In the genomic region with DNA sequence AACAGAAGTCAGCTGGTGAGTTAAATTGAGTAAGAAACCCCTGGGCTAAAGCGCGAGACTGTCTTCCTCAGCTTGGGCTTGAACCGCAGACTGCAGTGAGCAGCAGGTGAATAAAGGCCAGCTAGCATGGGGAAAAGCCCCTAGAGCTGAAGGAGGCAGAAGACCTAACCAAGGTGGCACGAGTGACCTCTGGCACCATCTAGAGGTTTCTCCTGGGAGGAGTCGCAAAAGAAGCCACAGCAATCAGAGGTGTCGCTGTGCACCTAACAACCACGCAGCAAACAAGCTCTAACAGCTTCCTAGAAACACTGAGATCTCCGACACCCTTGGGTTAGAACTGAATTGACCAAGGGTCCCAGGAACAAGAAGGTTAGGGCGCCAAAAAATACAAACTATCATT, we compare ENCODE assay signal across 10 mouse cellular contexts.
DNase-seq lines count a peak whose midpoint lies in the region; ATAC-seq and TF ChIP-seq lines count a peak whose summit lies in the region.
"Had no signal": no experiment of that assay in that cellular context is flagged by ENCODE, and none has a peak within 500 bp of the region (broad histone marks: within the 10 kb centered on the region; RNA-seq: fewer than 3 reads in every experiment).

No protein-coding gene starts in this region.

- no peaks in the 10 kb centered on the region for H3K27me3 ChIP-seq in kidney, postnatal 0 days (ENCODE audit: insufficient read depth, low read length)
- H3K27me3 ChIP-seq: embryonic facial prominence, embryonic 13.5 days; limb, embryonic 15.5 days had no signal

- ATAC-seq in kidney, postnatal 0 days (replicated peaks; ENCODE audit: low FRiP score, low read depth), result no peak
- peak; percentile 73 to 86 for ATAC-seq in hematopoietic stem cell, adult 5-6 weeks (replicated peaks in 1 of 2; ENCODE audit: insufficient read depth in 1 of 2, low FRiP score in 2 of 2, low TSS enrichment in 1 of 2, low read depth in 1 of 2, poor library complexity in 2 of 2, severe bottlenecking in 2 of 2)

- peak; percentile 51 for DNase-seq in kidney, postnatal 0 days (ENCODE audit: low spot score)
- DNase-seq in kidney, adult 11 months, result no peak
- peak; percentile 32 for DNase-seq in NIH3T3 (ENCODE audit: low read depth)
- peak; percentile 42 for DNase-seq in lung, postnatal 10 days
- DNase-seq in right cerebral cortex, postnatal 4 days, result peak; percentile 53
- DNase-seq in ovary, postnatal 10 days (ENCODE audit: low spot score), result no peak

- TF ChIP-seq CTCF in kidney, postnatal 0 days (IDR thresholded peaks at IDR 0.05; ENCODE audit: low read depth), result peak; percentile 67
- TF ChIP-seq CTCF in cortical plate, adult 2 months (IDR thresholded peaks at IDR 0.05; ENCODE audit: extremely low read depth, insufficient read depth, low read length), result peak; percentile 63

- H3K4me2 ChIP-seq in kidney, postnatal 0 days (ENCODE audit: low read length), result no peak overlapping the region
- H3K4me2 ChIP-seq: embryonic facial prominence, embryonic 13.5 days; limb, embryonic 15.5 days had no signal

- TF ChIP-seq POLR2A in cortical plate, adult 2 months (IDR thresholded peaks at IDR 0.05; ENCODE audit: extremely low read depth, insufficient read depth, low read length), result no peak

- no peaks in the 10 kb centered on the region for H3K4me1 ChIP-seq in kidney, postnatal 0 days (replicated peaks; ENCODE audit: insufficient read depth, low read length)
- H3K4me1 ChIP-seq in cortical plate, adult 2 months (ENCODE audit: control insufficient read depth, insufficient read depth, low read length), result no peaks in the 10 kb centered on the region
- H3K4me1 ChIP-seq: embryonic facial prominence, embryonic 13.5 days; limb, embryonic 15.5 days had no signal

- no peak overlapping the region for H3K27ac ChIP-seq in kidney, postnatal 0 days
- no peak overlapping the region for H3K27ac ChIP-seq in cortical plate, adult 2 months (ENCODE audit: insufficient read depth, low read length)
- H3K27ac ChIP-seq: embryonic facial prominence, embryonic 13.5 days; limb, embryonic 15.5 days had no signal

- no peak overlapping the region for H3K9ac ChIP-seq in kidney, postnatal 0 days (ENCODE audit: low read depth, low read length)
- H3K9ac ChIP-seq: embryonic facial prominence, embryonic 13.5 days; limb, embryonic 15.5 days had no signal

- no peaks in the 10 kb centered on the region for H3K36me3 ChIP-seq in kidney, postnatal 0 days (ENCODE audit: insufficient read depth, low read length)
- H3K36me3 ChIP-seq: embryonic facial prominence, embryonic 13.5 days; limb, embryonic 15.5 days had no signal

- no peak overlapping the region for H3K4me3 ChIP-seq in kidney, postnatal 0 days (replicated peaks; ENCODE audit: low read depth, low read length)
- H3K4me3 ChIP-seq in cortical plate, adult 2 months (ENCODE audit: insufficient read depth, low read length), result no peak overlapping the region
- H3K4me3 ChIP-seq: embryonic facial prominence, embryonic 13.5 days; limb, embryonic 15.5 days had no signal

- WGBS in kidney, postnatal 0 days, result 36% methylated on average over 9 of the region's 9 CpGs

- H3K9me3 ChIP-seq in kidney, postnatal 0 days (replicated peaks; ENCODE audit: low read length), result no peaks in the 10 kb centered on the region
- H3K9me3 ChIP-seq: embryonic facial prominence, embryonic 13.5 days; limb, embryonic 15.5 days had no signal

Comparison
In these comparisons a context has a peak if more than half of its experiments do, and no peak if none do; other contexts are left out.
1. DNase-seq: peak in kidney, postnatal 0 days (single experiment), NIH3T3 (single experiment), lung, postnatal 10 days (single experiment) and right cerebral cortex, postnatal 4 days (single experiment); none in kidney, adult 11 months (single experiment) and ovary, postnatal 10 days (single experiment).